Mouse (Mus musculus): ENCODE measurements around the gene Map2. TPM values are rescaled to one million over a fixed set of nuclear protein-coding genes. Genes with fewer than 3 reads are reported as not detected.

Gene Map2
- polyA plus RNA-seq, 1 experiment from 2014 or later: 357 TPM

DNA sequence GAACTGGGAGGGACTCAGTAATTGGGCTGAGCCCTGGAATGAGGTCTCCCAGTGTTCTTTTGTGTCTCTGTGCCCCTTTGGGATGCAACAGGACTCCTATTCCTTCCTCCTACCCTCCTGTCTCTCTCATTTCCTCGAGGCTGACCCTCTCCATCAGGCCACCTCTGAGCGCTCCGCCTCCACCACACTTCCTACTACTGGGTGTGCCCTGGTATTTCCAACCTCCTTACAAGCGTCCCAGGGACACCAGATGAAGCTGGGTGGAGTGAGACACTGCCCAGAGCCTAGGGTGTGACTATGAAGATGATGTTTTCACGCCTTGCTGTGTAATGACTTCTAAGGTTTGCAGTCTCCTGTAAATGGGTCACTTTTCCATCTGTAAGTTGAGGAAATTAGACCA lies 1.4 kb upstream of the Map2 start:
- WGBS: 59% methylated on average over 5 of the region's 5 CpGs
- Histone ChIP-seq H3K4me3 (no peak overlapping the region), H3K27ac (replicated peaks) (no peak overlapping the region), H3K9ac (replicated peaks) (no peak overlapping the region), H3K9me3 (no peaks in the 10 kb centered on the region), H3K4me1 (peaks cover 17% of the 10 kb centered on the region), H3K4me2 (replicated peaks) (no peak overlapping the region), H3K36me3 (no peaks in the 10 kb centered on the region), H3K27me3 (no peaks in the 10 kb centered on the region)
- no peak for ATAC-seq (ENCODE audit: low FRiP score, low read depth)

DNA sequence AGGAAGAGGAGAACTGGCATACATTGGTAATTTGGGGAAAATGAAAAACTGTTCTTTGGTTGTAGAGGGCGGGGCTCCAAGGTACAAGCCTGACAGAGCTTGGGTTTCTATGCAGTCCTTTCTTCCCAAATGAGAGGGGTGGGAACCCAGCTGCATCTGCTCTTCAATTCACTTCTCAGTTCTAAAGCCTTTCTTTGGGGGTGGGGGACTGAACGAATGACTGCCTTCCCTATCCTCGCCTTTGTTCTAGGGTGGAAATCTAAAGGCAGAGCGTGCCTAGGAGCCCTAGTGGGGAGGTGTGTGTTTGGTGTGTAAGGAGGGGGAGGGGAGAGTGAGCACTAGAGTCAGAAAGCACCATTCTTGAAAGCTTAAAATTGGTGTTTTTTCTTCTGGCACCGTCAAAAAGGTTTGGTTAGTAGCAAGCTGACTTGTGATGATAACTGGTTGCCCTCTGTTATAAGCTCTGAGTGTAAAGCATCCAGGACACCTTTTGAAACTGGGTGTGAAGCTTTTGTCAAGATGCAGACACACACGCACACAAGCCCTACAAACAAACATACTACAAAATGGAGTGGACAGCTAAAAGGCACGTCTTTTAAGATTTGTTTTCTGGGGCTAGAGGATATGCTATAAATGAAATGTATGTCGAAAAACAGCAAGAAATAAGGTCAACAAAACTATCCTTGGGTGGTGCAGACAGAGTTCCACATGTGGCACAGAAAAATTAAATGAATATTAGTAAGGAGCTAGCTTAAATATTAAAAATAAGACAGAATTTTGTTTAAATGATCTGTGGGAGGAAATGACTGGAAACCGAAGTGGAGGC lies 1.2 kb downstream of the Map2 start:
- Histone ChIP-seq H3K36me3 (no peaks in the 10 kb centered on the region), H3K27ac (replicated peaks) (peak overlapping the region; percentile 88), H3K4me2 (replicated peaks) (peak overlapping the region; percentile 69), H3K4me3 (peak overlapping the region; percentile 84), H3K4me1 (peaks cover 20% of the 10 kb centered on the region), H3K9me3 (no peaks in the 10 kb centered on the region), H3K9ac (replicated peaks) (peak overlapping the region; percentile 81), H3K27me3 (no peaks in the 10 kb centered on the region)
- WGBS: 16% methylated on average over 9 of the region's 9 CpGs
- ATAC-seq (ENCODE audit: low FRiP score, low read depth): peak; percentile 36; the same call in 1 of the 2 replicates

- no peak for ATAC-seq (ENCODE audit: low FRiP score, low read depth)
- Histone ChIP-seq H3K4me1 (peaks cover 20% of the 10 kb centered on the region), H3K9ac (replicated peaks) (peak overlapping the region; percentile 81), H3K4me2 (replicated peaks) (peak overlapping the region; percentile 69), H3K9me3 (no peaks in the 10 kb centered on the region), H3K4me3 (peak overlapping the region; percentile 84), H3K27ac (replicated peaks) (peak overlapping the region; percentile 88), H3K27me3 (no peaks in the 10 kb centered on the region), H3K36me3 (no peaks in the 10 kb centered on the region; the same call in 1 of the 2 replicates)
- 50% methylated on average over 2 of the region's 2 CpGs for WGBS
These were observed 1.7 kb downstream of the Map2 start for GRCm38 (mm10) chr1:66176838-66177105.

DNA sequence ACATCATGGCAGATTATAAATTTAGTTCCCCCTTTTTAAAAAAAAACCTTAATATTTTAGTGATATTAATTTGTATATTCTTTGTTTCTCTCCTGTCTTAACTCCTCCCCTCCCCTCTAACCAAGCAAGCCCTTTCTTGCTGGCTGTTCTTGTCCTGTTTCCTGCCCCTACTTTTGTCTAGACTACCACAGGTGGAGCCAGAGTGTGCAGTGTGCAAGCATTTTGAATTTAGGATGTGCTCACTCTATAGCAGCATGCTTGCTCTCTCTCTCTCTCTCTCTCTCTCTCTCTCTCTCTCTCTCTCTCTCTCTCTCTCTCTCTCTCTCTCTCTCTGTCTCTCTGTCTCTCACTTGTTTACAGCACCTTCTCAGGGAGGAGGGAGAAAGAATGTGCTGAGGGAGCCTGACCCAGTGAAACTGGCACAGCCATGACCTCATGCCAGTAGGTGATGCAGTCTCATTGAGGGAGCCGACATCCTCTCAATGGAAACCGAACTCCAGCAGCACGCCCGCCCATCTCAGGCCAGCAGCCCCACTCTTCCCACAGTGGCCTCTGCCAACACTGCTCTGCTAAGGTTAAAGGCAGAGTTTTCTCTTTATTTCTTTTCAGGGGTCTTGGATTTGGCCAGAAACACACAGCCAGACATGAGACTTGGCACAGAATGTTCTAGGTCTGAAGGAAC lies 2.6 kb downstream of the Map2 start:
- Histone ChIP-seq H3K4me2 (replicated peaks) (peak overlapping the region; percentile 69), H3K4me1 (peaks cover 17% of the 10 kb centered on the region), H3K9ac (replicated peaks) (peak overlapping the region; percentile 43), H3K9me3 (no peaks in the 10 kb centered on the region), H3K27me3 (no peaks in the 10 kb centered on the region), H3K4me3 (peak overlapping the region; percentile 84), H3K27ac (replicated peaks) (0 out of 2 replicates have a peak overlapping the region, but pooled peaks have one; percentile 15), H3K36me3 (no peaks in the 10 kb centered on the region; the same call in 1 of the 2 replicates)
- 43% methylated on average over 4 of the region's 4 CpGs for WGBS
- ATAC-seq (ENCODE audit: low FRiP score, low read depth): no peak

DNA sequence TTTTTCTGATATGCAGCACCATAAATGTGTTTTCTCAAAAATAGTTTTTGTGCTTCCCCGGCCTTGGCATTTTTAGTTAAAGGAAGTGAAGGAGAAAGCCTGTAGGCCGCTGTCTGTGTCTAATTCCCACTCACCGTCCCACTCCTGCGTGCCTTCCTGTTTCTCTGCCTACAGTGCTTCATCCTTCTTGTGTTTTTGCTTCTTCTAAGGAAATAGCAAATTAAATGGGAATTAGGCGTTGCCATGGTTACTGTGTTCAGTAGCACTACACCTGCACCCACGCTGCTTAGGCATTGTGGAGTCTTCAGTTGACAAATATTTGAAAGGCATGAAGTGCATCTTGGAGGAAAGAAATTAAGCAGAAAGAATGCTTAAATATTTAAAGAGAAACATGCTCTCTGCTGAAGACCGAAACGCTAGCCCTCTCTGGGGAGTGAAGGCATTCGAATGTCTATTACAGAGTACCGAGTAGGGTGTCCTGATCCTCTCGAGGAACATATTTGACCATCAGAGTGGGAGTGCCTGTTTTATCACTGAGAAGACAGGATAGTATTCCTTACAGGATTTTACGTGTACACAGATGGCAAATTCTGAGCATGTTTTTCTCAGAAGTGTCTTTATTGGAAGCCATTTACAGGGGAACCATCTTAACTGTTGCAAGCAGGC lies 12.1 kb downstream of the Map2 start:
- ATAC-seq (ENCODE audit: low FRiP score, low read depth): no peak
- Histone ChIP-seq H3K4me1 (peaks cover 19% of the 10 kb centered on the region), H3K9me3 (no peaks in the 10 kb centered on the region), H3K27me3 (no peaks in the 10 kb centered on the region), H3K4me2 (replicated peaks) (no peak overlapping the region), H3K36me3 (no peaks in the 10 kb centered on the region), H3K27ac (replicated peaks) (no peak overlapping the region), H3K9ac (replicated peaks) (no peak overlapping the region), H3K4me3 (no peak overlapping the region)
- WGBS: 46% methylated on average over 12 of the region's 12 CpGs

- Histone ChIP-seq H3K27ac (replicated peaks) (no peak overlapping the region), H3K9ac (replicated peaks) (no peak overlapping the region), H3K27me3 (no peaks in the 10 kb centered on the region), H3K4me2 (replicated peaks) (no peak overlapping the region), H3K36me3 (0 out of 2 replicates have a peak, but pooled peaks cover 5% of the 10 kb centered on the region), H3K9me3 (no peaks in the 10 kb centered on the region), H3K4me1 (peaks cover 9% of the 10 kb centered on the region), H3K4me3 (no peak overlapping the region)
- ATAC-seq (ENCODE audit: low FRiP score, low read depth): no peak
- 92% methylated on average over 1 of the region's 1 CpGs for WGBS
These were observed 17.3 kb downstream of the Map2 start for GRCm38 (mm10) chr1:66192401-66192800.

GRCm38 (mm10) chr1:66192891-66193290 lies 17.8 kb downstream of the Map2 start:
- Histone ChIP-seq H3K27ac (replicated peaks) (no peak overlapping the region), H3K4me3 (no peak overlapping the region), H3K4me2 (replicated peaks) (no peak overlapping the region), H3K4me1 (peaks cover 6% of the 10 kb centered on the region; the same call in 1 of the 2 replicates), H3K9me3 (no peaks in the 10 kb centered on the region), H3K36me3 (0 out of 2 replicates have a peak, but pooled peaks cover 5% of the 10 kb centered on the region), H3K27me3 (no peaks in the 10 kb centered on the region), H3K9ac (replicated peaks) (no peak overlapping the region)
- no peak for ATAC-seq (ENCODE audit: low FRiP score, low read depth)
- 81% methylated on average over 2 of the region's 2 CpGs for WGBS

DNA sequence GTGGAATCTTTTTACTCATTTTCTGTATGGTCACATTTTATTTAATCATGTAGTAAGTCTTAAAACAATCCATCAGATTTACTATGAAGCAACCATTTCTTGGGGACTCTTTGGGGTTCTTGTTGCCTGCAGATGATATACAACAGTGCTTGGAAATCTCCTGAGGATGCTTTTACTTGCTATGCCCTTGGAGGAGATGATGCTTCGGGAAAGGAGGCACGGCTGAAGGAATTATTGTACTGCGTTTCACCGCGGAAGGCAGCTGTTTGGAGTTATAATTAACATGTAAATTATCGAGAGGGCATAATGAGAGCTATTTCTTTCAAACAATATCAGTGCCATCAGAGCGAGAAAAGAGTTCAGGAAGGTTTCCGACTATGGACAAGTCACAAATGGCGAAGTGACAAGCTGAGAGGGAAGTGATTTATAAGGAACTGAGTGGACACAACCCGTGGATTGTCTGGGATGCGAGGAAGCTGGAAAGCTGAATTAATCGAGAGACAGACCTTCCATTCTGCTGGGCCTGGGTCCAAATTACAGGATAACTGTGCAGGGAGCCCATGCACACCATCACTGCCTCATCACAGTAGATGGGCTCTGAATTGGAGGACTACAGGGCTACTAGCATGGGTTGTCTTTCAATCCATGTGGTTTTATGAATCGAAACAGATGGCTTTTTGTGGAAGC lies 20.1 kb downstream of the Map2 start:
- Histone ChIP-seq H3K27me3 (no peaks in the 10 kb centered on the region), H3K4me3 (no peak overlapping the region), H3K9ac (replicated peaks) (no peak overlapping the region), H3K36me3 (0 out of 2 replicates have a peak, but pooled peaks cover 5% of the 10 kb centered on the region), H3K4me2 (replicated peaks) (no peak overlapping the region), H3K9me3 (no peaks in the 10 kb centered on the region), H3K27ac (replicated peaks) (no peak overlapping the region), H3K4me1 (peaks cover 6% of the 10 kb centered on the region; the same call in 1 of the 2 replicates)
- no peak for ATAC-seq (ENCODE audit: low FRiP score, low read depth)
- WGBS: 74% methylated on average over 13 of the region's 13 CpGs

DNA sequence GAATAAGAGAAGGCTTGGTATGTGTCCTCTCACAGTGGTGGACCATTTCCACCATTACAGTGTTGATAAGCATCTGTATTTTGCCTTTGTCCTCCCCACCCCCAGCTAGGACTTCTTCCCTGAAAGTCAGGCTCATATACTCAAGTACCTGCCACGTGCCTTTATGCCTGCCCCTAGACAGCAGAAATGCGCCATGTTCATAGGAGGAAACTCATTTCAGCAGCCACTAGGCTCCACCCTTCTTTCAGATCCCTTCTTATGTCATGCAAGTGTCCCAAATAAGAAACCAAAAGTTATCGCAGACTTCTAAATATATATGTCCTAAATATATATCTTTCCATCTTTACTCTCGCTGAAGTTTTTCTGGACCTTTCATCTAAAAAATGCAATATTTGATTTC lies 21.2 kb downstream of the Map2 start:
- Histone ChIP-seq H3K4me3 (no peak overlapping the region), H3K9me3 (no peaks in the 10 kb centered on the region), H3K4me2 (replicated peaks) (no peak overlapping the region), H3K27ac (replicated peaks) (no peak overlapping the region), H3K9ac (replicated peaks) (no peak overlapping the region), H3K36me3 (0 out of 2 replicates have a peak, but pooled peaks cover 5% of the 10 kb centered on the region), H3K4me1 (peaks cover 6% of the 10 kb centered on the region; the same call in 1 of the 2 replicates), H3K27me3 (no peaks in the 10 kb centered on the region)
- ATAC-seq (ENCODE audit: low FRiP score, low read depth): no peak
- 92% methylated on average over 4 of the region's 4 CpGs for WGBS

GRCm38 (mm10) chr1:66196716-66197115 lies 21.6 kb downstream of the Map2 start:
- H3K27me3 ChIP-seq: no peaks in the 10 kb centered on the region
- ATAC-seq (ENCODE audit: low FRiP score, low read depth): no peak
- H3K4me1 ChIP-seq: peaks cover 6% of the 10 kb centered on the region; the same call in 1 of the 2 replicates
- no peak overlapping the region for H3K9ac ChIP-seq (replicated peaks)
- no peak overlapping the region for H3K27ac ChIP-seq (replicated peaks)
- no peak overlapping the region for H3K4me2 ChIP-seq (replicated peaks)
- WGBS: 95% methylated on average over 4 of the region's 4 CpGs
- 0 out of 2 replicates have a peak, but pooled peaks cover 5% of the 10 kb centered on the region for H3K36me3 ChIP-seq
- H3K9me3 ChIP-seq: no peaks in the 10 kb centered on the region
- H3K4me3 ChIP-seq: no peak overlapping the region

- Histone ChIP-seq H3K4me3 (no peak overlapping the region), H3K36me3 (no peaks in the 10 kb centered on the region), H3K4me2 (replicated peaks) (no peak overlapping the region), H3K9me3 (no peaks in the 10 kb centered on the region), H3K4me1 (0 out of 2 replicates have a peak, but pooled peaks cover 2% of the 10 kb centered on the region), H3K27ac (replicated peaks) (no peak overlapping the region), H3K9ac (replicated peaks) (no peak overlapping the region), H3K27me3 (no peaks in the 10 kb centered on the region)
- 83% methylated on average over 2 of the region's 2 CpGs for WGBS
- ATAC-seq (ENCODE audit: low FRiP score, low read depth): no peak
These were observed 30.4 kb downstream of the Map2 start for GRCm38 (mm10) chr1:66205517-66205916.
